Mouse (Mus musculus): ENCODE measurements around the gene Tesk1.
A peak's percentile ranks its signal among the peaks of the same experiment; 100 is the strongest.

Gene Tesk1

GRCm38 (mm10) chr4:43441639-43442038 is at the start of gene Tesk1:
Gene Tesk1, plus strand, starts transcription at chr4:43441939.
- no peak for DNase-seq

DNA sequence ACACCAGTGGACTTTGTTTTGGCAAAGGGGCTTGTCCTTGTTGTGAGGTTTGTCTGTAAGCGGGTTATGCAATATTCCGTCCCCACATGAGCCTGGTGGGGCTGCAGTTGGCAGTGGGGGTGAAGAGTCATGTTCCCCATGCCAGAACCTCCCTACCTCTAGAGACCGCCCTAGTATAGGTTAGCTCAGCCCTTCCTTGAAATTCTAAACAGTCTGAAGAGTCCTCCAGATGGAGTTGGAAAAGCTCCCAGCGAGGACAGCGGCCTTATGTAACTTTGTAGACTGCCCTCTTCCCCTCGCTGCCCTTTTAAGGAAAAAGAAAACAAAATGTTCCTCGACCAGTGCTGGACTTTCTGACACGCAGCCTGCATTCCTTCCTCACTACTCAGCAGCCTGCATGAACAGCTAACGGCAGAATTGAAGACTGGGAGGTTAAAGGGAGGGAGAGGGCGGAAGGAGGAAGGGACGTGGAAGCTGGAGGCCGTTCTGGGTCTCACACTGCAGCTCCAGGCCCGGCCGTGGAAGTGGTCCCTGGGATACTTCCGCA is 47.3 kb upstream of the Tesk1 start:
- peak; percentile 47 to 54 for DNase-seq

DNA sequence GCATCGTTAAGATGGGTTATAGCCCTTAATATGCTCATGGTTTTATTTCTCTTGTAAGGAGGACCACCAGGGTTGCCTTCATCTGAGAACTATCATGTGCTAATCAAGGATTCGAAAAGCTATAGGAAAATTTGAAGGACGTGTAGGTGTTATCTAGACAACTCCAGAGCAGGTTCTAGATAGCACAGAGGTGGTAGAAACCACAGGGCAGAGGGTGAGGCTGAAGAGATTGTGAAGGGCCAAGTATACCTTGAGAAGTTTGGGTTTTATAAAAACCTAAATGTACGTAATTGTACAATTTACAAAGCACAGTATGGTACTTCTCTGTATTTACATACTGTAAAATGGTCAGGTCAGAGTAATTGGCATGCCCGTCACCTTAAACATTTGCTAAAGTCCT is 46.6 kb upstream of the Tesk1 start:
- no peak for DNase-seq

GRCm38 (mm10) chr4:43395836-43396235 is 45.9 kb upstream of the Tesk1 start:
- DNase-seq, result no peak

DNA sequence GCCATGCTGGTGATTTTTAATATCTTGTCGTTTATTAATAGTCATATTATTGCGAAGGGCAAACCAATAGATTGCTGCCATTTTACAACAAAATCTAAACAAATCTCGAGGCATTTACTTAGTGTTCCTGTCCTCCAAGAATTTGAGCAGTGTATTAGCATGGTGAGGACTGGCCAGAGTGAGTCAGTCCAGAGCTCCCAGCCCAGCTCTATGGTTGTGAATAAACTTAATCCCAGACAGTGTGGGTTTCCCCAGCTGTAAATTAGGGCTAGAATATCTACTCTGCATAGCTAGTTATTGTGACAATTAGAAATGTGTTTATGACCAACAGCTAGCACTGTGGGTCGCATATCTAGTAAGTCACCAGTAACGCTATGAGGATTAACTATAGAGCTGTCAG is 45.4 kb upstream of the Tesk1 start:
- DNase-seq, result no peak

DNA sequence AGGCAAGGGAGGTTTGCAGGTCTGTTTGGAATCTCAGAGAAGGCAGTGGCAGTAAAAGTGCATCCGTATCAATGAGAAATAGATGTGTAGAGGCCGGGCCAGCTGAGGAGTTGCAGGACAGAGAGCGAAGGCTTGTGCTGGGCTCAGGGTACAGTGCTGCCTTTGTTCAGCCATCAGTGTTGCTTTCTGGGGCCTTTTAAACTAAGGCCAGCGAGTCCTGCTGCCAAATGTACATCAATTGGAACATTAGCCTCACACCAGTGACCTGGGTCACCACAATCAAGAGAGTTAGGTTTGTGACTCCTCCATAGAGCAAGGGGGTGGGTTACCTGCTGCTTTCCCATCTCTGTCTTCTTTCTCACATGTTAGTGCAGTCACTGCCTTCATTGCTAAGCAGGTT is 43.7 kb upstream of the Tesk1 start:
- no peak for DNase-seq

- DNase-seq, result peak in 1 of 2 experiments; percentile 37
Measured at GRCm38 (mm10) chr4:43398829-43399331, 42.9 kb upstream of the Tesk1 start.

GRCm38 (mm10) chr4:43399391-43400131 is 42.2 kb upstream of the Tesk1 start:
- DNase-seq, result no peak

- no peak for DNase-seq
Measured at GRCm38 (mm10) chr4:43400976-43401375, 40.8 kb upstream of the Tesk1 start.

DNA sequence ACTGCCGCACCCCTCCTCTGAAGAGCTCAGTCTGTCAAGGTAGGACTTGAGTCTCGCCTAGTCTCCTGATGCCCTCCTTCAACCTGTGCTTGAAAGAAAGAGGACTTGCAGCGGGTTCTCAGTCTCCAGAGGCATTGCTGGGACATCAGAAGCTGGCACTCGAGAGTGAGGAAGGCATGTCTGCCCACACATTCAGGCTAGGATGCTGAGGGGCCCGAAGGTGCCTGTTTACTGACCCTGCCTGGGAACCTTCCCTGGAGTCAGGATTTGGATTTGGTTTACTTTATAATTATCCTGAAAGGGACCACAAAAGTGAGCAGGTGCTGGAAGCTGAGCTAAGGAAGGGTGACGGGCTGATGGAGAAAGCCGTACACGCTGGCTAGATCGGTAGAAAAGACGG is 40.3 kb upstream of the Tesk1 start:
- no peak for DNase-seq

- no peak for DNase-seq
Measured at GRCm38 (mm10) chr4:43402212-43402611, 39.5 kb upstream of the Tesk1 start.

- no peak for DNase-seq
Measured at GRCm38 (mm10) chr4:43404697-43405096, 37.0 kb upstream of the Tesk1 start.

DNA sequence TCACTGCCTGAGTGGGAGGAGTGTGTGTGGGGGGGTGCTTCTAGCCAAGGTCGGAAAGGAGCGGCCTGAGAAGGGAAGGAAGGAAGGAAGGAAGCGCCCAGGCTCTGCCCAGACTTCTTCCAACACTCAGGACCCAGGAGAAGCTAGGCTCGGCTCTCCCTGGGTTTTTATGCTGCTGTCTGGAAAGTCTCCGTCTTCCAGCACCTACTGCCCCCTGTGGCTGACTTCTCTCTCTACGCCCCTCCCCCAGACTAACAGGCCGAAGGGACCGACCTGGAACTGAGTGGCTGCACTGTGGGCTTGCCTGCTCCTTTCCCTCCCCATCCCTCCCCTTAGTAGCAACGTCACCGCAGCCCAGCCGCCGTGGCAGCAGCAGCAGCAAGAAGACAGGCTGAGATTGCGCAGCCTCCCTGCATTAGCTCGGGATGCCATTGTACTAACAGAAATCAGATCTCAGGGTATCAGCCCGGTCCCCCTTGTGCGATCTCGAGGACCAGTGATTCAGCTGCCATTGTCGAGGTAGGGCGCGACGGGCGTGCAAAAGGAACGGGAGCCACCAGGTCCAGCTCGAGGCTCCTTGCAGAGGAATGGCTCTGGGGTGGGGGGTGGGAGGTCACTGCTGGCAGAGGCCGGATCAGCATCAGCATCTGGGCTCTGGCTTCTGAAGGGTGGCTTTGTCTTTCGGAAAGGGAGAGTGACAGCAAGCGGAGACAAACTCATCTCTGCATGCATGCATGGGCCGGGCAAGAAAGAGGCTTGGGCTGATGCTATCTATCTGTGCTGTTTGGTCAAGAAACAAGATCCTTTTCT is 35.4 kb upstream of the Tesk1 start:
- peak; percentile 32 to 50 for DNase-seq

GRCm38 (mm10) chr4:43407071-43407920 is 34.4 kb upstream of the Tesk1 start:
- no peak for DNase-seq

GRCm38 (mm10) chr4:43414761-43415160 is 27.0 kb upstream of the Tesk1 start:
- no peak for DNase-seq

- no peak for DNase-seq
Measured at GRCm38 (mm10) chr4:43415221-43416070, 26.3 kb upstream of the Tesk1 start.

DNA sequence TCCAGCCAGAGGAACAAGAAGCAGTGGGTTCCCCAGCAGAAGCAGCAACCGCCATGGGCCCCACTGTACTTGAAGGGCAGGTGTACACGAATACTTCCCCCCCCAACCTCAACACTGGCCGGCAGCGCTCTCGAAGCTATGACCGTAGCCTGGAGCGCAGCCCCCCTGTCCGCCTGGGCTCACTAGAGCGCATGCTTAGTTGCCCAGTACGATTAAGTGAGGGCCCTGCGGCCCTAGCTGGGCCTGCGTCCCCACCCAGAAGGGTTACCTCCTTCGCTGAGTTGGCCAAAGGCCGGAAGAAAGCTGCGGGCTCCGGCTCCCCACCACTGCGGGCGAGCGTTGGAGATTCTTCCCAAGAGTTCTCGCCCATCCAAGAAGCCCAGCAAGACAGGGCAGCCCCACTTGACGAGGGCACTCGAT is 25.7 kb upstream of the Tesk1 start:
- no peak for DNase-seq

GRCm38 (mm10) chr4:43417269-43418062 is 24.3 kb upstream of the Tesk1 start:
- no peak for DNase-seq

GRCm38 (mm10) chr4:43418450-43418849 is 23.3 kb upstream of the Tesk1 start:
- no peak for DNase-seq

GRCm38 (mm10) chr4:43418973-43419656 is 22.6 kb upstream of the Tesk1 start:
- DNase-seq, result no peak
